Mouse (Mus musculus): ENCODE data around the gene Aco2. TPM values are rescaled to one million over a fixed set of nuclear protein-coding genes. Genes with fewer than 3 reads are reported as not detected.

The Aco2 gene
- polyA plus RNA-seq, 2 experiments, result 127 to 158 TPM

GRCm38 (mm10) chr15:81917201-81917600, 45.1 kb downstream of the Aco2 start:
- H3K36me3 ChIP-seq (ENCODE audit: control insufficient read depth, insufficient read depth, low read length), result peaks cover 61% of the 10 kb centered on the region
- TF ChIP-seq POLR2A (IDR thresholded peaks at IDR 0.05; ENCODE audit: borderline replicate concordance, extremely low read depth, insufficient read depth, insufficient read length), result no peak
- no peak overlapping the region for H3K4me2 ChIP-seq (replicated peaks; ENCODE audit: low read depth, low read length, severe bottlenecking)
- WGBS, result 92% methylated on average over 12 of the region's 12 CpGs
- H3K4me3 ChIP-seq (replicated peaks; ENCODE audit: low read length), result no peak overlapping the region
- H3K9me3 ChIP-seq (ENCODE audit: control insufficient read depth, low read length), result no peaks in the 10 kb centered on the region
- H3K27me3 ChIP-seq (ENCODE audit: control insufficient read depth, insufficient read depth, low read length), result no peaks in the 10 kb centered on the region
- no peak for ATAC-seq (ENCODE audit: low FRiP score, low read depth)
- no peak overlapping the region for H3K9ac ChIP-seq (ENCODE audit: low read depth, low read length, severe bottlenecking)
- no peaks in the 10 kb centered on the region for H3K4me1 ChIP-seq (ENCODE audit: control insufficient read depth, insufficient read depth, low read length)
- no peak for DNase-seq (ENCODE audit: low spot score)
- no peak overlapping the region for H3K27ac ChIP-seq (replicated peaks; ENCODE audit: low read depth, low read length)

GRCm38 (mm10) chr15:81917621-81918463, 45.7 kb downstream of the Aco2 start:
- Histone ChIP-seq H3K4me2 (replicated peaks; ENCODE audit: low read depth, low read length, severe bottlenecking) (no peak overlapping the region), H3K27me3 (ENCODE audit: control insufficient read depth, insufficient read depth, low read length) (no peaks in the 10 kb centered on the region), H3K9me3 (ENCODE audit: control insufficient read depth, low read length) (no peaks in the 10 kb centered on the region), H3K36me3 (ENCODE audit: control insufficient read depth, insufficient read depth, low read length) (peaks cover 55% of the 10 kb centered on the region), H3K27ac (replicated peaks; ENCODE audit: low read depth, low read length) (no peak overlapping the region), H3K9ac (ENCODE audit: low read depth, low read length, severe bottlenecking) (no peak overlapping the region), H3K4me3 (replicated peaks; ENCODE audit: low read length) (no peak overlapping the region), H3K4me1 (ENCODE audit: control insufficient read depth, insufficient read depth, low read length) (no peaks in the 10 kb centered on the region)
- WGBS, result 53% methylated on average over 6 of the region's 6 CpGs
- DNase-seq (ENCODE audit: low spot score), result peak; percentile 42
- ATAC-seq (ENCODE audit: low FRiP score, low read depth), result 0 out of 2 replicates have a peak, but pooled peaks have one; percentile 45
- no peak for TF ChIP-seq POLR2A (IDR thresholded peaks at IDR 0.05; ENCODE audit: borderline replicate concordance, extremely low read depth, insufficient read depth, insufficient read length)

GRCm38 (mm10) chr15:81919062-81919461, 47.0 kb downstream of the Aco2 start:
- DNase-seq (ENCODE audit: low spot score) (no peak), ATAC-seq (ENCODE audit: low FRiP score, low read depth) (no peak)
- 84% methylated on average over 5 of the region's 5 CpGs for WGBS
- H3K9me3 ChIP-seq (ENCODE audit: control insufficient read depth, low read length), result no peaks in the 10 kb centered on the region
- no peaks in the 10 kb centered on the region for H3K27me3 ChIP-seq (ENCODE audit: control insufficient read depth, insufficient read depth, low read length)
- TF ChIP-seq POLR2A (IDR thresholded peaks at IDR 0.05; ENCODE audit: borderline replicate concordance, extremely low read depth, insufficient read depth, insufficient read length), result no peak
- H3K4me2 ChIP-seq (replicated peaks; ENCODE audit: low read depth, low read length, severe bottlenecking), result no peak overlapping the region
- H3K4me3 ChIP-seq (replicated peaks; ENCODE audit: low read length), result no peak overlapping the region
- H3K36me3 ChIP-seq (ENCODE audit: control insufficient read depth, insufficient read depth, low read length), result peaks cover 43% of the 10 kb centered on the region
- no peaks in the 10 kb centered on the region for H3K4me1 ChIP-seq (ENCODE audit: control insufficient read depth, insufficient read depth, low read length)
- no peak overlapping the region for H3K9ac ChIP-seq (ENCODE audit: low read depth, low read length, severe bottlenecking)
- no peak overlapping the region for H3K27ac ChIP-seq (replicated peaks; ENCODE audit: low read depth, low read length)

- Histone ChIP-seq H3K27me3 (ENCODE audit: control insufficient read depth, insufficient read depth, low read length) (no peaks in the 10 kb centered on the region), H3K4me3 (replicated peaks; ENCODE audit: low read length) (no peak overlapping the region), H3K4me2 (replicated peaks; ENCODE audit: low read depth, low read length, severe bottlenecking) (no peak overlapping the region), H3K4me1 (ENCODE audit: control insufficient read depth, insufficient read depth, low read length) (peaks cover 6% of the 10 kb centered on the region), H3K36me3 (ENCODE audit: control insufficient read depth, insufficient read depth, low read length) (peaks cover 27% of the 10 kb centered on the region), H3K9ac (ENCODE audit: low read depth, low read length, severe bottlenecking) (no peak overlapping the region), H3K9me3 (ENCODE audit: control insufficient read depth, low read length) (no peaks in the 10 kb centered on the region), H3K27ac (replicated peaks; ENCODE audit: low read depth, low read length) (no peak overlapping the region)
- DNase-seq (ENCODE audit: low spot score) (no peak), ATAC-seq (ENCODE audit: low FRiP score, low read depth) (no peak)
- 89% methylated on average over 10 of the region's 10 CpGs for WGBS
- no peak for TF ChIP-seq POLR2A (IDR thresholded peaks at IDR 0.05; ENCODE audit: borderline replicate concordance, extremely low read depth, insufficient read depth, insufficient read length)
Observed at GRCm38 (mm10) chr15:81920546-81921217, 48.6 kb downstream of the Aco2 start.

- ATAC-seq (ENCODE audit: low FRiP score, low read depth), result no peak
- H3K27ac ChIP-seq (replicated peaks; ENCODE audit: low read depth, low read length), result no peak overlapping the region
- peaks cover 21% of the 10 kb centered on the region for H3K36me3 ChIP-seq (ENCODE audit: control insufficient read depth, insufficient read depth, low read length)
- H3K27me3 ChIP-seq (ENCODE audit: control insufficient read depth, insufficient read depth, low read length), result no peaks in the 10 kb centered on the region
- H3K9me3 ChIP-seq (ENCODE audit: control insufficient read depth, low read length), result no peaks in the 10 kb centered on the region
- TF ChIP-seq POLR2A (IDR thresholded peaks at IDR 0.05; ENCODE audit: borderline replicate concordance, extremely low read depth, insufficient read depth, insufficient read length), result no peak
- H3K4me1 ChIP-seq (ENCODE audit: control insufficient read depth, insufficient read depth, low read length), result peaks cover 6% of the 10 kb centered on the region
- no peak for DNase-seq (ENCODE audit: low spot score)
- H3K4me2 ChIP-seq (replicated peaks; ENCODE audit: low read depth, low read length, severe bottlenecking), result no peak overlapping the region
- WGBS, result 65% methylated on average over 5 of the region's 5 CpGs
- H3K9ac ChIP-seq (ENCODE audit: low read depth, low read length, severe bottlenecking), result no peak overlapping the region
- H3K4me3 ChIP-seq (replicated peaks; ENCODE audit: low read length), result no peak overlapping the region
Observed at GRCm38 (mm10) chr15:81921255-81921654, 49.1 kb downstream of the Aco2 start.
